Mouse (Mus musculus): ENCODE measurements around the gene Adam1a.
A peak's percentile ranks its signal among the peaks of the same experiment; 100 is the strongest.
"Not testable (repeated sequence)": the region's sequence is repeated elsewhere in the genome, so short reads cannot be mapped to it uniquely, and the experiment has no call there.

Gene Adam1a

GRCm38 (mm10) chr5:121564468-121564895, 19.2 kb upstream of the Adam1a start:
- peak; percentile 64 to 72 for DNase-seq (ENCODE audit: low spot score in 2 of 2)

- no peak for DNase-seq (ENCODE audit: low spot score in 2 of 2)
Measured at GRCm38 (mm10) chr5:121562436-121562835, 17.2 kb upstream of the Adam1a start.

GRCm38 (mm10) chr5:121549196-121549595, 3.9 kb upstream of the Adam1a start:
- no peak for DNase-seq (ENCODE audit: low spot score in 2 of 2)

- DNase-seq (ENCODE audit: low spot score in 2 of 2): no peak
Measured at GRCm38 (mm10) chr5:121547084-121547483, 1.8 kb upstream of the Adam1a start.

GRCm38 (mm10) chr5:121546530-121546895, 1.2 kb upstream of the Adam1a start:
- peak; percentile 23 to 38 for DNase-seq (ENCODE audit: low spot score in 2 of 2)

- peak; percentile 94 to 96 for DNase-seq (ENCODE audit: low spot score in 2 of 2)
Measured at GRCm38 (mm10) chr5:121545793-121546529, 679 bp upstream of the Adam1a start, which contains the start of gene Mapkapk5. Gene Mapkapk5 (minus strand): TSS chr5:121545905.

- DNase-seq (ENCODE audit: low spot score in 2 of 2): no peak
Measured at GRCm38 (mm10) chr5:121543370-121543769, 1.9 kb downstream of the Adam1a start.

- no peak for DNase-seq (ENCODE audit: low spot score in 2 of 2)
Measured at GRCm38 (mm10) chr5:121541235-121541634, 4.0 kb downstream of the Adam1a start.

GRCm38 (mm10) chr5:121540066-121540465, 5.2 kb downstream of the Adam1a start:
- no peak for DNase-seq (ENCODE audit: low spot score in 2 of 2)

GRCm38 (mm10) chr5:121537588-121537987, 7.7 kb downstream of the Adam1a start:
- no peak for DNase-seq (ENCODE audit: low spot score in 2 of 2)

- no peak for DNase-seq (ENCODE audit: low spot score in 2 of 2)
Measured at GRCm38 (mm10) chr5:121536921-121537555, 8.2 kb downstream of the Adam1a start.

GRCm38 (mm10) chr5:121535116-121535515, 10.2 kb downstream of the Adam1a start:
- no peak for DNase-seq (ENCODE audit: low spot score in 2 of 2)

GRCm38 (mm10) chr5:121534521-121534920, 10.8 kb downstream of the Adam1a start:
- no peak for DNase-seq (ENCODE audit: low spot score in 2 of 2)

- no peak for DNase-seq (ENCODE audit: low spot score in 2 of 2)
Measured at GRCm38 (mm10) chr5:121526961-121527360, 18.3 kb downstream of the Adam1a start.

GRCm38 (mm10) chr5:121526526-121526925, 18.8 kb downstream of the Adam1a start:
- no peak for DNase-seq (ENCODE audit: low spot score in 2 of 2)

- no peak for DNase-seq (ENCODE audit: low spot score in 2 of 2)
Measured at GRCm38 (mm10) chr5:121525774-121526450, 19.4 kb downstream of the Adam1a start.

- DNase-seq (ENCODE audit: low spot score in 2 of 2): not testable (repeated sequence)
Measured at GRCm38 (mm10) chr5:121519758-121520157, 25.5 kb downstream of the Adam1a start.

GRCm38 (mm10) chr5:121518983-121519382, 26.3 kb downstream of the Adam1a start:
- no peak for DNase-seq (ENCODE audit: low spot score in 2 of 2)

- DNase-seq (ENCODE audit: low spot score in 2 of 2): no peak
Measured at GRCm38 (mm10) chr5:121510009-121510408, 35.3 kb downstream of the Adam1a start.

GRCm38 (mm10) chr5:121506846-121507245, 38.4 kb downstream of the Adam1a start:
- no peak for DNase-seq (ENCODE audit: low spot score in 2 of 2)

GRCm38 (mm10) chr5:121503231-121503630, 42.1 kb downstream of the Adam1a start, which contains the start of gene Adam1b:
Gene Adam1b (minus strand): TSS chr5:121503435.
- no peak for DNase-seq (ENCODE audit: low spot score in 2 of 2)

GRCm38 (mm10) chr5:121501424-121501996, 43.8 kb downstream of the Adam1a start:
- DNase-seq (ENCODE audit: low spot score in 2 of 2): not testable (repeated sequence)

All from frontal cortex, postnatal 14 days (tissue).